Mouse (Mus musculus) ES-Bruce4 (cell line): Measurements from ENCODE around the gene Mast4.

ENCODE experiments used
- CTCF ChIP-seq: IDR thresholded peaks from one replicate; pipeline ENCODE4 v1.8.1; 2011; ENCODE audit warnings: low read depth, low read length
- POLR2A ChIP-seq: IDR thresholded peaks from one replicate; pipeline ENCODE4 v1.8.1; 2011; ENCODE audit warnings: low read length; ENCODE audit not compliant: insufficient read depth

GRCm38 (mm10) chr13:102991928-102992327, 342.4 kb downstream of the Mast4 start:
- no peak for TF ChIP-seq CTCF
- no peak for TF ChIP-seq POLR2A
